Mouse (Mus musculus) MEL (cell line): Measurements from ENCODE around the gene Pkn3. TPM values are rescaled to one million over a fixed set of nuclear protein-coding genes. Genes with fewer than 3 reads are reported as not detected.

Experiments
- DNase-seq: peaks from one replicate; pipeline ENCODE4 v3.0.0; 2011; ENCODE audit warnings: low read depth, low spot score
- H3K27ac ChIP-seq: 2 replicates; pipeline ENCODE4 v1.5.1; 2012; ENCODE audit warnings: low read depth, mild to moderate bottlenecking, control low read depth, low read length, moderate library complexity; ENCODE audit not compliant: control insufficient read depth
- H3K27me3 ChIP-seq, 2 experiments: fragments of 150-350 bp in 1 of 2; sonication (generic) in 1 of 2; 2 replicates each; pipeline ENCODE4 v1.6.1; 2012; ENCODE audit warnings: low read length in 2 of 2, mild to moderate bottlenecking in 2 of 2, improper control_type of control experiment in 1 of 2, moderate library complexity in 1 of 2; ENCODE audit not compliant: insufficient read depth in 2 of 2, control insufficient read depth in 1 of 2
- H3K36me3 ChIP-seq, 2 experiments: 2 replicates each; pipeline ENCODE4 v1.6.1; 2012 to 2014; ENCODE audit warnings: low read length in 2 of 2, improper control_type of control experiment in 1 of 2, inconsistent platforms in 1 of 2, mild to moderate bottlenecking in 1 of 2; ENCODE audit not compliant: insufficient read depth in 2 of 2, control insufficient read depth in 1 of 2
- H3K4me1 ChIP-seq, 2 experiments: fragments of 150-350 bp in 1 of 2; sonication (generic) in 1 of 2; 2 replicates each; pipeline ENCODE4 v1.6.1; 2012; ENCODE audit warnings: low read length in 2 of 2, improper control_type of control experiment in 1 of 2, mild to moderate bottlenecking in 1 of 2; ENCODE audit not compliant: insufficient read depth in 2 of 2, control insufficient read depth in 1 of 2
- H3K4me3 ChIP-seq, 2 experiments: fragments of 150-350 bp in 1 of 2; sonication (generic) in 1 of 2; 2 replicates each; pipeline ENCODE4 v1.5.1; 2012; ENCODE audit warnings: low read depth in 2 of 2, low read length in 2 of 2, mild to moderate bottlenecking in 2 of 2, moderate library complexity in 2 of 2, control low read depth in 1 of 2, improper control_type of control experiment in 1 of 2; ENCODE audit not compliant: control insufficient read depth in 1 of 2, insufficient read depth in 1 of 2
- H3K79me2 ChIP-seq: 2 replicates; pipeline ENCODE4 v1.6.1; 2012; ENCODE audit warnings: mild to moderate bottlenecking, low read length, moderate library complexity; ENCODE audit not compliant: control insufficient read depth, poor library complexity, insufficient read depth
- H3K9ac ChIP-seq: 2 replicates; pipeline ENCODE4 v1.6.1; 2012; ENCODE audit warnings: low read depth, mild to moderate bottlenecking, control low read depth, low read length, moderate library complexity; ENCODE audit not compliant: control insufficient read depth, poor library complexity, severe bottlenecking
- H3K9me3 ChIP-seq: fragments of 150-350 bp; sonication (generic); replicated peaks from 2 replicates; pipeline ENCODE4 v1.6.1; 2012; ENCODE audit warnings: mild to moderate bottlenecking, low read length, improper control_type of control experiment, moderate library complexity; ENCODE audit not compliant: insufficient read depth
- ELF1 ChIP-seq: IDR thresholded peaks from 2 replicates; pipeline ENCODE4 v1.6.1; 2014; ENCODE audit warnings: low read depth, mild to moderate bottlenecking, inconsistent platforms, low read length, improper control_type of control experiment, moderate library complexity
- EP300 ChIP-seq, 2 experiments: IDR thresholded peaks; 2 replicates each; pipeline ENCODE4 v1.6.1; 2011; ENCODE audit warnings: improper control_type of control experiment in 2 of 2, low read length in 2 of 2, low read depth in 1 of 2, mild to moderate bottlenecking in 1 of 2
- ETS1 ChIP-seq: IDR thresholded peaks from 2 replicates; pipeline ENCODE4 v1.6.1; 2012; ENCODE audit warnings: low read depth, mild to moderate bottlenecking, inconsistent platforms, low read length, improper control_type of control experiment, moderate library complexity
- GATA1 ChIP-seq: IDR thresholded peaks from 2 replicates; pipeline ENCODE4 v1.6.1; 2011; ENCODE audit warnings: low read depth, low read length, improper control_type of control experiment
- NELFE ChIP-seq: IDR thresholded peaks from 2 replicates; pipeline ENCODE4 v1.6.1; 2011; ENCODE audit warnings: low read depth, low read length, improper control_type of control experiment
- NRF1 ChIP-seq: IDR thresholded peaks from 2 replicates; pipeline ENCODE4 v1.6.1; 2014; ENCODE audit warnings: low read depth, mild to moderate bottlenecking, inconsistent platforms, low read length, improper control_type of control experiment, moderate library complexity; ENCODE audit not compliant: poor library complexity, insufficient read depth, severe bottlenecking
- POLR2A ChIP-seq, 2 experiments: IDR thresholded peaks; 2 replicates each; pipeline ENCODE4 v1.6.1; 2011 to 2012; ENCODE audit warnings: low read length in 2 of 2, mild to moderate bottlenecking in 2 of 2, control low read depth in 1 of 2, improper control_type of control experiment in 1 of 2, low read depth in 1 of 2, moderate library complexity in 1 of 2; ENCODE audit not compliant: control insufficient read depth in 1 of 2, insufficient read depth in 1 of 2, poor library complexity in 1 of 2
- POLR2AphosphoS2 ChIP-seq: IDR thresholded peaks from 2 replicates; pipeline ENCODE4 v1.6.1; 2011; ENCODE audit warnings: low read length, improper control_type of control experiment
- POLR2AphosphoS5 ChIP-seq: IDR thresholded peaks from 2 replicates; pipeline ENCODE4 v1.6.1; 2012; ENCODE audit warnings: low read depth, borderline replicate concordance, mild to moderate bottlenecking, inconsistent platforms, low read length, moderate library complexity, mixed read lengths
- RCOR1 ChIP-seq: IDR thresholded peaks from 2 replicates; pipeline ENCODE4 v1.6.1; 2012; ENCODE audit warnings: low read depth, mild to moderate bottlenecking, inconsistent platforms, low read length, improper control_type of control experiment
- USF1 ChIP-seq: IDR thresholded peaks from 2 replicates; pipeline ENCODE4 v1.6.1; 2014; ENCODE audit warnings: low read depth, mild to moderate bottlenecking, inconsistent platforms, low read length, improper control_type of control experiment, moderate library complexity
- USF2 ChIP-seq, 2 experiments: IDR thresholded peaks; 2 replicates each; pipeline ENCODE4 v1.6.1; 2011 to 2012; ENCODE audit warnings: improper control_type of control experiment in 2 of 2, low read length in 2 of 2, borderline replicate concordance in 1 of 2, inconsistent platforms in 1 of 2, low read depth in 1 of 2, mild to moderate bottlenecking in 1 of 2; ENCODE audit not compliant: insufficient read depth in 1 of 2
- ZNF384 ChIP-seq: IDR thresholded peaks from 2 replicates; pipeline ENCODE4 v1.6.1; 2012; ENCODE audit warnings: low read depth, mild to moderate bottlenecking, inconsistent platforms, low read length, improper control_type of control experiment
- polyA plus RNA-seq, 2 experiments: library from polyadenylated mRNA; stranded (reverse) in 1 of 2; unstranded in 1 of 2; fragments of >175 nt in 1 of 2; fragments of >200 nt in 1 of 2; gene quantifications; 2 replicates each; pipeline versions ENCODE4 v1.2.1 to v1.2.4; 2012; ENCODE audit warnings: low replicate concordance in 2 of 2, low read depth in 1 of 2; ENCODE audit not compliant: insufficient read length in 2 of 2, insufficient read depth in 1 of 2, missing spikeins in 1 of 2
- total RNA-seq: library from RNA; depleted of rRNA; stranded (reverse); fragments of 300-350 nt; gene quantifications from 2 replicates; pipeline ENCODE4 v1.2.3, GENCODE M21; 2012

Gene Pkn3
- total and polyA plus RNA-seq, 3 experiments, result 2.0 to 5.8 TPM; not detected in 1

DNA sequence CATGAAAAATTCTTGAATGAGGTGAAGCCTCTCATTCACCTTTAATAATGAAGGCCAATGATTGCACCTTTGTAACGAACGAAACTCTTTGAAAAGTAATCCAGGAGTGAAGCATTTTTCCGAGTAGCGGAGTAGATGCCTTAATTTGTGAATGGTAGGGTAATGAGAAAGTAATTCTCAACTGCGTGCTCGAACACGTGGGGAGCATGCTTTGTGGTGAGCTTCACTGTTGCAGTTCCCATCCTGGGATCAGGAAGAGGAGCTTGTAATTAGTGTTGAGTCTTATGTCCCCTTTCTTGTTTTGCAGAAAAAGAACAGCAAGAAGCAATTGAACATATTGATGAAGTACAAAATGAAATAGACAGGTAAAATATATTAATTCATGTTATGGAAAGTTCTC, 9.5 kb upstream of the Pkn3 start (continued):
- TF ChIP-seq ETS1 (no peak), EP300 (IDR thresholded peaks at IDR 0.05; ENCODE audit: low read depth in 1 of 2, low read length in 2 of 2) (no peak), GATA1 (no peak), ZNF384 (no peak), USF2 (IDR thresholded peaks at IDR 0.05; ENCODE audit: borderline replicate concordance in 1 of 2, insufficient read depth in 1 of 2, low read depth in 1 of 2, low read length in 2 of 2) (no peak), NELFE (no peak), RCOR1 (no peak), ELF1 (no peak)

DNA sequence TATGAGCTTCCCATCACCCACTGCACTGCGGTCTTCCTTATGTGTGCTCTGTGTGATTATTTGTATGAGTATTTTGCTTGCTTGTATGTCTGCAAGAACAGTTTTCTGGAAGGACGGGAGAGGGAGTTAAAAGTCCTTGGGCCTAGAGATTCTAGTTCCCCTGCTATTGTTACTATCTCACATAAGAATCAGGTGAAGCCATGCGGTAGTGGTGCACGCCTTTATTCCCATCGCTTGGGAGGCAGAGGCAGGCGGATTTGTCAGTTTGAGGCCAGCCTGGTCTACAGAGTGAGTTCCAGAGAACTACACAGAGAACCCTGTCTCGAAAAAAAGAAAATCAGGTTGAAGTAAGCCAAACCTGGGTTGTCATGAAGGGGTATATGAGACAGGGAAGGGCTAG, 4.6 kb upstream of the Pkn3 start:
- H3K27ac ChIP-seq, result no peak overlapping the region
- peaks cover 13 to 17% of the 10 kb centered on the region in 2 experiments for H3K36me3 ChIP-seq
- H3K79me2 ChIP-seq, result peaks cover 14% of the 10 kb centered on the region
- H3K4me1 ChIP-seq, result peaks cover 2 to 4% of the 10 kb centered on the region in 2 experiments; a peak in 2 of 4 replicates
- H3K4me3 ChIP-seq, result no peak overlapping the region
- TF ChIP-seq USF1, result no peak
- peak in 1 of 2 experiments; percentile 41; a peak in 1 of 4 replicates for TF ChIP-seq POLR2A (IDR thresholded peaks at IDR 0.05; ENCODE audit: control insufficient read depth in 1 of 2, insufficient read depth in 1 of 2, low read depth in 1 of 2, low read length in 2 of 2, poor library complexity in 1 of 2)
- peak; percentile 83 for TF ChIP-seq POLR2AphosphoS2
- no peak for TF ChIP-seq NRF1
- H3K27me3 ChIP-seq, result no peaks in the 10 kb centered on the region
- H3K9me3 ChIP-seq, result no peaks in the 10 kb centered on the region
- DNase-seq, result peak; percentile 45
- no peak overlapping the region for H3K9ac ChIP-seq

DNA sequence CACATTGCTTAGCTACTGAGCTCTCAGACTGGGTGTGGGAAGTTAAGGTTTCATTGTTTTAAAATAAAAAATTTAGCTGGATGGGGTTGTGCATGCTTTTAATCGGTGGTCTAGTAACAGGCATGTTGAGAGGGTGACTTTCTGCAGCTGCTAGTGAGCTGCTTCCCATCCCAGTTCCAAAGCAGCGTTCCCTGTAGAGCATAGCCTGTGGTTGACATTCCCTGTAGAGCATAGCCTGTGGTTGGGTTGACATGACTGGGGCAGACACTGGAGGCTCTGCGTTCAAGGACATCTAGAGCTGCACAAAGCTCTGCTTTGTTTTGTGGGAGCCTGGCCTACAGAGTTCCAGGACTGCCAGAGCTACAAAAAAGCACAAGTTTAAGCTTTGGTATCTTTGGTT, 4.2 kb upstream of the Pkn3 start:
- Histone ChIP-seq H3K36me3 (peaks cover 9 to 15% of the 10 kb centered on the region in 2 experiments), H3K79me2 (peaks cover 10% of the 10 kb centered on the region), H3K9ac (no peak overlapping the region), H3K27ac (no peak overlapping the region), H3K4me1 (peaks cover 0 to 6% of the 10 kb centered on the region in 2 experiments; a peak in 3 of 4 replicates), H3K27me3 (no peaks in the 10 kb centered on the region)
- TF ChIP-seq POLR2AphosphoS5 (0 out of 2 replicates have a peak, but pooled peaks have one; percentile 72), EP300 (IDR thresholded peaks at IDR 0.05; ENCODE audit: low read depth in 1 of 2, low read length in 2 of 2) (no peak)
- TF ChIP-seq, all 39 proteins: peak for 1
- H3K4me3 ChIP-seq, result no peak overlapping the region
- no peak for DNase-seq
- H3K9me3 ChIP-seq, result no peaks in the 10 kb centered on the region
